In the genomic region with DNA sequence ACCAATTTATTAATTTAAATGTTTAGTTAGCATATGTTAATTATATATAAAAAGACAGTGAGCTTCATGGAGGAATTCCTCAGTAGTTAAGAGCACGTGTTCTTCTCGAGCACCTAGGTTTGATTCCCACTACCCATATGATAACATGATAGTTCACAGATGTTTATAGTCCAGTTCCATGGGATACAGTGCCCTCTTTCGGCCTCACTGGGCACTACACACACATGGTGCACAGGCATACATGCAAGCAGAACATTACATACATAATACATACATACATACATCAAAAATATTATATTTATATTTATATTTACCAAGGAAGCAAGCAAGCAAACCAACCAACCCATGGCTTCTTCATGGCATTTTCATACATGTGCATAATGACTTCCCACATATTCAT, we compare ENCODE assay signal across 29 mouse cellular contexts. TPM values are rescaled to one million over a fixed set of nuclear protein-coding genes. Genes with fewer than 3 reads are reported as not detected.
A peak's percentile ranks its signal among the peaks of the same experiment; 100 is the strongest.
DNase-seq lines count a peak whose midpoint lies in the region; ATAC-seq and TF ChIP-seq lines count a peak whose summit lies in the region.
"Had no signal": no experiment of that assay in that cellular context is flagged by ENCODE, and none has a peak within 500 bp of the region (broad histone marks: within the 10 kb centered on the region; RNA-seq: fewer than 3 reads in every experiment).

No protein-coding gene starts in this region.

- H3K4me2 ChIP-seq in hindbrain, postnatal 0 days (ENCODE audit: low read depth, low read length): no peak overlapping the region
- H3K4me2 ChIP-seq: forebrain, embryonic 15.5 days; heart, embryonic 15.5 days; hindbrain, embryonic 12.5 days; liver, embryonic 15.5 days; lung, embryonic 15.5 days; midbrain, embryonic 12.5 days; neural tube, embryonic 13.5 days had no signal

- no peak overlapping the region for H3K9ac ChIP-seq in hindbrain, postnatal 0 days (replicated peaks; ENCODE audit: low read length)
- H3K9ac ChIP-seq: forebrain, embryonic 15.5 days; heart, embryonic 15.5 days; hindbrain, embryonic 12.5 days; liver, embryonic 15.5 days; lung, embryonic 15.5 days; midbrain, embryonic 12.5 days; neural tube, embryonic 13.5 days had no signal

- H3K36me3 ChIP-seq in E14TG2a.4 (ENCODE audit: insufficient read depth, low read length): no peaks in the 10 kb centered on the region
- no peaks in the 10 kb centered on the region for H3K36me3 ChIP-seq in hindbrain, postnatal 0 days (ENCODE audit: insufficient read depth, low read length)
- H3K36me3 ChIP-seq: forebrain, embryonic 15.5 days; heart, embryonic 15.5 days; hindbrain, embryonic 12.5 days; liver, embryonic 15.5 days; lung, embryonic 15.5 days; midbrain, embryonic 12.5 days; neural tube, embryonic 13.5 days had no signal

- POLR2A ChIA-PET in Patski (lab: Charles Lee): no interaction called here

- H3K27me3 ChIP-seq in E14TG2a.4 (ENCODE audit: insufficient read depth, low read length): peaks cover 4% of the 10 kb centered on the region; the same call in 1 of the 2 replicates
- H3K27me3 ChIP-seq in Patski: no peaks in the 10 kb centered on the region
- H3K27me3 ChIP-seq in hindbrain, postnatal 0 days (ENCODE audit: insufficient read depth, low read length): no peaks in the 10 kb centered on the region
- H3K27me3 ChIP-seq: forebrain, embryonic 15.5 days; heart, embryonic 15.5 days; hindbrain, embryonic 12.5 days; liver, embryonic 15.5 days; lung, embryonic 15.5 days; neural tube, embryonic 13.5 days had no signal

- peak; percentile 28; the same call in 1 of the 2 replicates for TF ChIP-seq CTCF in layer of hippocampus, adult 2 months (conservative IDR thresholded peaks at IDR 0.05)
- peak; percentile 60 for TF ChIP-seq CTCF in E14TG2a.4 (conservative IDR thresholded peaks at IDR 0.05; ENCODE audit: low read length)
- peak; percentile 35 for TF ChIP-seq CTCF in Patski (IDR thresholded peaks at IDR 0.05)
- TF ChIP-seq CTCF in hindbrain, postnatal 0 days (IDR thresholded peaks at IDR 0.05; ENCODE audit: low read depth): no peak

- CTCF ChIA-PET in Patski (lab: Charles Lee): interaction anchor here (1.0 to 7.7 kb wide), 4 partner anchors 14 to 189 kb away, joined by 4 to 99 read pairs (median 10); no protein-coding TSS in a partner anchor

- 93% methylated on average over 3 of the region's 3 CpGs for WGBS in hindbrain, postnatal 0 days

- H3K9me3 ChIP-seq in E14TG2a.4 (ENCODE audit: low read length): no peaks in the 10 kb centered on the region
- H3K9me3 ChIP-seq in hindbrain, postnatal 0 days (ENCODE audit: low read length): no peaks in the 10 kb centered on the region
- H3K9me3 ChIP-seq: forebrain, embryonic 15.5 days; heart, embryonic 15.5 days; hindbrain, embryonic 12.5 days; liver, embryonic 15.5 days; lung, embryonic 15.5 days; megakaryocyte, embryonic 14.5 days; midbrain, embryonic 12.5 days; neural tube, embryonic 13.5 days had no signal

- no peak overlapping the region for H3K27ac ChIP-seq in layer of hippocampus, adult 2 months
- no peak overlapping the region for H3K27ac ChIP-seq in hindbrain, postnatal 0 days
- H3K27ac ChIP-seq: forebrain, embryonic 15.5 days; gastrocnemius, adult 2 months; heart, embryonic 15.5 days; hindbrain, embryonic 12.5 days; liver, embryonic 15.5 days; lung, embryonic 15.5 days; midbrain, embryonic 12.5 days; neural tube, embryonic 13.5 days had no signal

- peaks cover 20% of the 10 kb centered on the region for H3K4me1 ChIP-seq in E14TG2a.4 (replicated peaks; ENCODE audit: low read depth, low read length)
- no peaks in the 10 kb centered on the region for H3K4me1 ChIP-seq in hindbrain, postnatal 0 days (ENCODE audit: insufficient read depth, low read length)
- H3K4me1 ChIP-seq: forebrain, embryonic 15.5 days had no signal

- no peak for DNase-seq in layer of hippocampus, adult 2 months (ENCODE audit: low spot score in 2 of 2)
- DNase-seq in layer of hippocampus, adult 9-11 months: no peak
- peak; percentile 44 for DNase-seq in 416B (ENCODE audit: low read depth)
- DNase-seq in Patski (ENCODE audit: low read depth, low spot score): no peak
- no peak for DNase-seq in hindbrain, postnatal 0 days (ENCODE audit: low spot score)
- no peak for DNase-seq in adrenal gland, adult 8-10 months
- DNase-seq: adrenal gland, postnatal 14 days; cerebellum, adult 11 months; cerebellum, adult 9-10 months; cerebellum, postnatal 36 days; gastrocnemius, adult 2 months; heart, postnatal 36 days; kidney, adult 9 months; layer of hippocampus, postnatal 36 days; left cerebral cortex, postnatal 4 days; lung, postnatal 4 days; thymus, postnatal 4 days had no signal

- no peak for ATAC-seq in Patski
- no peak for ATAC-seq in hindbrain, postnatal 0 days
- ATAC-seq: forebrain, embryonic 15.5 days; intestine, embryonic 16.5 days had no signal

- no peak overlapping the region for H3K4me3 ChIP-seq in layer of hippocampus, adult 2 months
- H3K4me3 ChIP-seq in E14TG2a.4 (replicated peaks; ENCODE audit: low read length): no peak overlapping the region
- no peak overlapping the region for H3K4me3 ChIP-seq in hindbrain, postnatal 0 days (ENCODE audit: low read length)
- H3K4me3 ChIP-seq: forebrain, embryonic 15.5 days; gastrocnemius, adult 2 months; heart, embryonic 15.5 days; hindbrain, embryonic 12.5 days; liver, embryonic 15.5 days; lung, embryonic 15.5 days; megakaryocyte, embryonic 14.5 days; midbrain, embryonic 12.5 days; neural tube, embryonic 13.5 days had no signal

- in situ Hi-C loops in Patski (cut with MboI; ENCODE audit: low pct_unique_long_range_greater_than_20kb): loop anchor here (10.0 to 25.0 kb wide), 3 partner anchors 93 to 1010 kb away; a partner anchor contains a TSS

RNA-seq across cellular contexts. Expression of a gene that starts 51.6 kb away (rescaled TPM):
- under 1 TPM; 0.38 to 0.44 TPM for total RNA-seq in layer of hippocampus, adult 2 months (2021)
- polyA plus RNA-seq in Patski (2021): not detected
- total RNA-seq in hindbrain, postnatal 0 days (2014; rRNA removed): 0.68 and 1.5 TPM in 2 replicates
- polyA plus RNA-seq in hindbrain, postnatal 0 days (2015; fragmentation: Nextera tagmentation; extraction: Ambion mirVana): 2.9 and 3.2 TPM in 2 replicates
- 1 to 10 TPM; 1.6 to 3.4 (median 2.8) TPM for total RNA-seq in adrenal gland, adult 8-10 months (2022)
- polyA plus RNA-seq: embryonic facial prominence, embryonic 11.5 days; thymus, postnatal 0 days had no signal
